Mouse (Mus musculus) macrophage (primary cell): Measurements from ENCODE around the gene Hipk2. TPM values are rescaled to one million over a fixed set of nuclear protein-coding genes. Genes with fewer than 3 reads are reported as not detected.

ENCODE experiments used
- H3K27ac ChIP-seq: fragments of 350-480 bp; formaldehyde crosslinking; 2 replicates; pipeline ENCODE4 v1.9.0; 2021
- H3K36me3 ChIP-seq: fragments of 350-480 bp; formaldehyde crosslinking; 2 replicates; pipeline ENCODE4 v1.9.0; 2021; ENCODE audit errors: inconsistent target
- H3K4me3 ChIP-seq: fragments of 350-480 bp; formaldehyde crosslinking; 2 replicates; pipeline ENCODE4 v1.9.0; 2021; ENCODE audit errors: inconsistent target
- H3K79me2 ChIP-seq: fragments of 350-480 bp; formaldehyde crosslinking; 2 replicates; pipeline ENCODE4 v1.9.0; 2021; ENCODE audit errors: inconsistent target
- WGBS: methylation state at CpG from one replicate; pipeline ENCODE4 v1.1.7; 2026; ENCODE audit warnings: inconsistent platforms; ENCODE audit not compliant: missing documents; 5-methylcytosine and 5-hydroxymethylcytosine counted together
- polyA plus RNA-seq: library from polyadenylated mRNA; stranded (reverse); fragments of 250-400 nt; gene quantifications from 3 replicates; pipeline ENCODE4 v1.2.4, GENCODE M21; 2018; ENCODE audit warnings: inconsistent platforms

Gene Hipk2
- polyA plus RNA-seq, 1 experiment from 2014 or later, result 41.4 TPM

DNA sequence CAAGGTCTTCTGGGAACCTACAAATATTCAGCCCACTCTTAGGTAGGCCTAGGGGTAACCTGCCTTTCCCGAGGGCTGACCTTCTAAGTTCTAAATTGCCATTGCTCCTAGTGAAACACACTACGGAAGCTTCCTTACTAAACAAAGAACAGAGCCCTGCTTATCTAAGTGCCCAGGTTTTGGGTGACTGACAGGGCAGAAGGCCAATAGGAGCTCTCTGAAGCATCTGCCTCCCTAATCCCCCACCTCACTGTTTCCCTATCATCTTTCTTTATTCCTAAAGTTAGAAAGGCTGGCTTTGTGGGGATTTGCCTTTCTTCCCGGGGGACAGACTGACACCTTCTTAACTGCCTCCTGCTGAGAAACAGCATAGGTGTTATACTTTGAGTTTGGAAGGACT, 136.7 kb downstream of the Hipk2 start:
- no peak overlapping the region for H3K4me3 ChIP-seq
- 93% methylated on average over 3 of the region's 3 CpGs for WGBS
- no peak overlapping the region for H3K27ac ChIP-seq
- H3K36me3 ChIP-seq, result peaks cover 56% of the 10 kb centered on the region; the same call in 1 of the 2 replicates
- H3K79me2 ChIP-seq, result no peaks in the 10 kb centered on the region

DNA sequence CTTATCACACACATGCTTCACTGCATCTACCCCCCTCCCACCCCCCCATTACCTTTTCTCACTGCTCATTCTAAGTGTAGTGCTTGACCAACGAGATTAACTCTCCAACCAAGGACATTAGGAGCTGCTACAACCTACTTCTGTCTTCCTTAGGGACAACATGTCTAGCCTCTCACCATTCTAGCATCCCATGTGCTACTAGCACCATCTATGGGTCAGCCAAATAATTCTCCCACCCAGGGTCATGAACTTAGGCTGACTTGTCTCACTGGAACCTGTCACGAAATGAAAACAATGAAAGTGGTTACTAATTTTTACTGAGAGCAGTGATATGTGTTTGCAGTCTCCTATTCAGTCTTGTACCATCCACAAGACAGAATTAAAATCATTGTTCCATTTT, 138.2 kb downstream of the Hipk2 start:
- 82% methylated on average over 2 of the region's 2 CpGs for WGBS
- Histone ChIP-seq H3K27ac (no peak overlapping the region), H3K4me3 (no peak overlapping the region), H3K36me3 (peaks cover 45% of the 10 kb centered on the region; the same call in 1 of the 2 replicates), H3K79me2 (no peaks in the 10 kb centered on the region)

DNA sequence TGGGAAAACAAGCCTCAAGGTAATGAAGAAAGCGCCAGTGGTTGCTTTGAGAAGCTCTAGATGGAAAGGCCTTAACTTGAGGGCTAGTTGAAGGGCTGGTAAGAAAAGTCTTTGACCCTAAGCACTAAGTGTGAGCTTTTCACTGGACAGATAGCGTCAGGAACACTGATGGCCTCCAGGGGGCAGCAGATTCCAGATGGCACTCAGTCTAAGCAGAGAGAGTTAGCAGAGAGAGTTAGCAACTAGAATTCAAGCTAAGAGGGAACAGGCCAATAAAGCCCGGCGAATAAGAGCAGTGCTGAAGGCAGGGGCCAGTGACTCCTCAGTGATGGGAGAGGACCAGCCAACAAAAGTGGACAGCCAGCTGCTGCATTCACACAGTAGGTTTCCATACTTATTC, 139.7 kb downstream of the Hipk2 start:
- Histone ChIP-seq H3K27ac (no peak overlapping the region), H3K79me2 (no peaks in the 10 kb centered on the region), H3K36me3 (peaks cover 30% of the 10 kb centered on the region; the same call in 1 of the 2 replicates), H3K4me3 (no peak overlapping the region)
- 35% methylated on average over 4 of the region's 4 CpGs for WGBS

DNA sequence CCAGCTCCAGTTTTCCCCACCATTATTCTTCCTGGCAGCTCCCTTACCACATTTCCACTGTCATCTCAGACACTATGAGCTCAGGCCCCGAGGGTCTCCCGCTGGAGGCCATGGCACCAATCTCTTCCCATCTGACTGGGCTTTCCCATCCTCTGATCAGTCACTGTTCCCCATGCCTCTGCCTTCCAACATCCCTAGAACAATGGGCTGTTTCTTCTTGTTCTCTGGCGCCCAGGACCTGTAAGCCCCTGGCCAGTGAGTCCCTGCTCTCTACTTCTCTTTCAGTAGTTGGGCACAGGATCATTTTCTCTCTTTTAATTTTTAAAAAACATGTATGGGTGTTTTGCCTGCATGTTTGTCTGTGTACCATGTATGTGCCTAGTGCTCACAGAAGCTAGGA, 143.3 kb downstream of the Hipk2 start:
- H3K79me2 ChIP-seq, result no peaks in the 10 kb centered on the region
- peaks cover 44% of the 10 kb centered on the region; the same call in 1 of the 2 replicates for H3K36me3 ChIP-seq
- no peak overlapping the region for H3K4me3 ChIP-seq
- WGBS, result 100% methylated on average over 3 of the region's 3 CpGs
- H3K27ac ChIP-seq, result no peak overlapping the region

DNA sequence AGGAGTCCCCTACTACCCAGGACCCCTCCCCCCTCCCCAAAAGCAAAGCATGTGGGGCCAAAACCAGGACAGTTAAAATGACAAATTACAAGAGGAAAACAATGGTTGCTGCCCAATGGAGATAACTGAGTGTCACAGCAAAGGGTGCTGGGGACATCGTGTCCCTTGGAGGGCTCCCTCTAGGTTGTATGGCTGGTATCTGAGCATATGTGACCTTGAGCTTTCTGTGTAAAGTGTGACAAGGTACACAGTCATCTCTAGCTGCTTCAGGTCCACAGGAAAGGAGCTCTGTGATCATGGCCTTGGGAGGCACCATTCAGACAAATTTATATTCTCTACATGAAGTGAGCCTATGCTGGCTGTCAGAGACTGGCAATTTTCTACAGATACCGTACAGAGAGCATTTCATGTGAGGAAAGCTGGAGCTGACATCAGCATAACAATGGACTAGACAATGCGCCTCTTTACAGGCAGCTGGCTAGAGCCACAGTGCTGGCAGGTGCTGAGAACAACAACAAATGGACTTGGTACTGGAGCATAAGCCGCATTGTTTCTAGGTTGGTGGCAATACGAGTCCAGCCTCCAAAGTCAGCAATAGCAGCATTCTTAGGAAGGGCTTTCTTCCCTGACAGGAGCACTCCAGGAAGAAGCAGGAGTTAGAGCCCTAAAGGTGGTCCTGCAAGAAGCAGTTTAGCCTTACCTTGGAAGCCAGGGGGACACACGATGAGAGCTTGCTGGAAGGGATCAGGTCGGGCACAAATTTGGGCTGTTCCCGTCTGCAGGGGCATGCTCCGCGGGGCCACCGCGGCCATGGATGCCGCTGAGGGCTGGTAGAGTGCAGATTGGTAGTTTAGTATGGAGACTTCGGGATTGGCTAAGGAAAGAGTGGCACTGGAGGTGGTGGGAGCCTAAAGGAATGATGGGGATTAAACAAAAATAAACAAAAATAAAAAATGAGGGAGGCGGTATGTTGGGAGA, 145.5 kb downstream of the Hipk2 start:
- 95% methylated on average over 15 of the region's 15 CpGs for WGBS
- Histone ChIP-seq H3K36me3 (peaks cover 30% of the 10 kb centered on the region; the same call in 1 of the 2 replicates), H3K4me3 (no peak overlapping the region), H3K79me2 (no peaks in the 10 kb centered on the region), H3K27ac (no peak overlapping the region)

DNA sequence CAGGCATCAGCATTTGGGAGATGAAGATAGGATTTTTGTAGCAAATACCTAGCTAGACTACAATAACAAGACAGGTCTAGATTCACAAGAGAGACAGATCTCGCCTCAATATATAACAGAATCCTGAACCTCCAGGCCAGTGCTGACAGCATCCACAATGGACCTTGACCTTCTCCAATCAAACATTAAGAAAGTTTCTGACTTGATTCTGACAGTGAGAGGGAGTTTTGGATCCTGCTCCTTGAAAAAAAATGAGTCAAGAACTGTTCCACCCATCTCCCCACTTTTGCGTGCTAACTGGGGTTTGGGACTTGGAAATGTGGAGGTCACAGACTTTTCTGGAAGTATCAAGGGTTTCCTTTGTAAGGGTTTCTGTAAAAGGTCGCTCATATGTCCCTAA, 150.4 kb downstream of the Hipk2 start:
- WGBS, result 97% methylated on average over 3 of the region's 3 CpGs
- H3K36me3 ChIP-seq, result peaks cover 24% of the 10 kb centered on the region
- H3K27ac ChIP-seq, result no peak overlapping the region
- H3K79me2 ChIP-seq, result no peaks in the 10 kb centered on the region
- H3K4me3 ChIP-seq, result no peak overlapping the region

DNA sequence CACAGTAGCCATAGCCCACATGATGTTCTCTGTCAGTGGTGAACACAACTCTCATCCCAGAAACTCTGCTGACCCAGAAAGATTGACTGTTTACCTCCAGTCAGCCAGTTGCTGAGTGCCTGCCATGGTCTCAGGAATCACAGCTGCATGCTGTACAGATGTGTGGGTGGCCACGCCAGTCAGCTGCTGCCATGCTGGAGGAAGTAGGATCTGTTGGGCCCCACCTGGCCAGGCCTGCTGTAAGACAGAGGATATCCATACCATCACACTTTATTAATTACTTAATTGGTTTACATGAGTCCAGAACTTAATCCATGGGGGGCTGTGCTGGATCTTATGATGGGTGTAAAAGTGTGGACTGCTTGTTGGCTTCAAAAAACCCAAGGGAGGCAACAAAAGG, 154.6 kb downstream of the Hipk2 start:
- H3K4me3 ChIP-seq, result no peak overlapping the region
- no peaks in the 10 kb centered on the region for H3K79me2 ChIP-seq
- peaks cover 52% of the 10 kb centered on the region for H3K36me3 ChIP-seq
- H3K27ac ChIP-seq, result no peak overlapping the region
- WGBS, result 92% methylated on average over 1 of the region's 1 CpGs

DNA sequence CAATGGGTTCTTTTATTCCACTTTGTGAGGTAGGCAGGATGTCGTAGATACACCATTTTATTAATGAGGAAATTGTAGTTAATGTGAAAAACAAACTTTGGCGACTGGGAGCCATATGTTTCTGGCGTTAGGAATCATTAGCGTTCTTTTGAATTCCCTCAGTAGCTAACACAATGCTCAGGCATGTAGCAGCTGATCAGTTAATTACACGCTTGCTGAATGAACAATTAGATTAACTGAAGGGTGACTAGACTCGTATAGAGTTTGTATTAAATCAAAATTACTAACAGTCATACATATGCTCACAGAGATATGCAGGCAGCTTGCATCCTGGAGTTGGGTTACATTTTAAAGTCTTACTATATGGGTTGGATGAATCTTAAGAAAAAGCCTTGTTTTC, 156.7 kb downstream of the Hipk2 start:
- Histone ChIP-seq H3K36me3 (peaks cover 70% of the 10 kb centered on the region), H3K79me2 (no peaks in the 10 kb centered on the region), H3K4me3 (no peak overlapping the region), H3K27ac (no peak overlapping the region)
- 96% methylated on average over 5 of the region's 6 CpGs for WGBS

DNA sequence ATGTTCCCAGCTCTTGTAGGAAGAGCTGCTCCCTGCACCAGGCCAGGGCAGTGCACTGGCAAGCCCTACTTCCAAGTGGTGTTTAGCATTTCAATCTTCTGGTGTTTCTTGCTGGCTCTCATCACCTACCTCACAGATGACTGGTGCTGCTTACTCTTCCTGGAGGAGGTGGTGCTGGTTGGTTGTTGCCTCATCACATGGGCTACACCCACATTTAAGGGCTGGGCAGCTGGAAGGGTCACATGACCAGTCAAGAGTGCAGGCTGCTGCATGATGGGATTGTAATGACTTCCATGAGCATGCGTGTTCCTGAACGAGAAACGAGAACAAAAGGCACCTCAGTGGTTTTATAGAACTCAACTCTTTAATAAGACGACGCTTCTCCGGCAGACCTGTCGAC, 157.3 kb downstream of the Hipk2 start:
- WGBS, result 94% methylated on average over 7 of the region's 7 CpGs
- peaks cover 70% of the 10 kb centered on the region for H3K36me3 ChIP-seq
- H3K27ac ChIP-seq, result no peak overlapping the region
- H3K4me3 ChIP-seq, result no peak overlapping the region
- H3K79me2 ChIP-seq, result no peaks in the 10 kb centered on the region

DNA sequence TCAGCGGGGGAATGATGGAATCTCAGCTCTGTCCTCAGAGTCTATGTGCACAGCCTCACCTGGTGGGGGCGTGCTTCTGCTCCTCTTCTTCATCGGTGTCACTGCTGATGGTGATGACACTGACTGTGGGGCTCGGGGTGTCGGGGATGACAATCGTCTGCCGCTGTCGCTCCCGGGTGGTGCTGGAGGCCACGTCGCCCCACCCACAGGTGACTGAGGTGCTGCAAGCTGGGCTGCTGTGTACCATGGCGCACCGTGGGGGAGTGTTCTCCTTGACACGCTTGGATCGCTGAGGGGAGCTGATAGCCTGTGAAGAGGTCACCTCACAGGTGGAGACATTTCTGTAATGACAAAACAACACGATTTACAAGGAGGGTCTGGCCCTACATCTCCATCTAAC, 160.1 kb downstream of the Hipk2 start:
- peaks cover 63% of the 10 kb centered on the region for H3K36me3 ChIP-seq
- H3K79me2 ChIP-seq, result no peaks in the 10 kb centered on the region
- H3K27ac ChIP-seq, result no peak overlapping the region
- 98% methylated on average over 14 of the region's 16 CpGs for WGBS
- no peak overlapping the region for H3K4me3 ChIP-seq

DNA sequence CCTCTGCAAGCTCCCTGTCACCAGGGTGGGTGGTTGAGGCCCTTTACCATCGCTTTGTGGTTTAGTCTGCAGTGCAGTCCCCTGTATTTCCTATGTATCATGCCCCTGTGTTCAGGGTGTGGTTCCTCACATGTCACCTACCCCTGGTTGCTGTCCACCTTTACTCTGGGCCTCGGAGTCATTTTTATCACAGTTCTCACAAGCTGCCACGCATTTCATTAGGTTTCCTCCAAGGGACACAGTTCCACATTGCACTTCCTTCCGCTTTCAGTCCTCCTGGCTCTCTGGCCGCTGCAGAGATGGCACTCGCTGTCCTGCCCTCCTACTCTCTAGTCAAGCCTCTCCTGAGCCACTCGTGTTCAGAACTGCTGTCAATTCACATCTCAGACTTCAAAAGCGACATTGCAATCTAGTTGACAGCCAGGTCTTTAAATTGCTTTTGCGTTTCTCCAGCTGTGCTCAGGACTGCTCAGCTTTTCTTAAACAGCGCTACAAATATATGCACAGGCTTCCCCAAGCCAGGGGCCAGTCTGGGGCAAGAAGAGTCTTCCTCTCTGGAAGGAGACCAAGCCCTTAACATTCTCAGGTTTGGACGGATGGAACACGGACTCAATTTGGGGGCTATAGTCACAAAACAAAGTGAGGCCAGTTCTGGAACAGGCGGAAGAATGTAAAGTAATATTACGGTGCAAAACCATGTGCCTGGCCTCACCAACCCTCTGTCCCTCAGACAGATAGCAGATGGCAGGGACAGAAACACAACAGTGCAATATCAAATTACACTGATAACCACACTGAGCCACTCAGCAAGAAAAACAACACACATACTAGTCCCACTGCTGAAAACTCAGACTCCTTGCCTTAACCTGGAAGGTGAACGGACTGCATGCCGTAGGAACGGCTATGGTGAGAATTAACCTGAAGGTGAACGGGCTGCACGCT, 161.7 kb downstream of the Hipk2 start:
- H3K4me3 ChIP-seq, result no peak overlapping the region
- peak overlapping the region; percentile 19; the same call in 1 of the 2 replicates for H3K27ac ChIP-seq
- WGBS, result 77% methylated on average over 19 of the region's 19 CpGs
- peaks cover 46% of the 10 kb centered on the region for H3K36me3 ChIP-seq
- no peaks in the 10 kb centered on the region for H3K79me2 ChIP-seq

DNA sequence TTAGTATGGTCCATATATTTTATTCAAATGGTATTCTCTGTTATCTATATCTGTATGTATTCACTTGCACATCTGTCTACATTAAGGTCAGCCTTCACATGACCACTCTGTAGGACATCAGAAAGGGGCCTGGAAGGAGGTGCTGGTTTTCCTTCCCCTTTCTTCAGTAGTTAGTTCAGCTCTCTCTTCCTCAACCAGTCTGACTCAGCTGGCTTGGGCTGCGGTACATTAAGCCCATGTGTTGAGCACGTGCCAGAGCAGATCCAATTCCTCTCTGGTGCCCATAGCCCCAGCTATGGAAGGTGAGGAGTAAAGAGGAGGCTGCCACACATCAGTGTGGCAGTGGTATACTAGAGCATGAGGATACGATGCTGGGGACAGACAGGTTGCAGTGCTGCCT, 165.5 kb downstream of the Hipk2 start:
- no peak overlapping the region for H3K4me3 ChIP-seq
- peaks cover 15% of the 10 kb centered on the region for H3K36me3 ChIP-seq
- peak overlapping the region; percentile 84 for H3K27ac ChIP-seq
- H3K79me2 ChIP-seq, result no peaks in the 10 kb centered on the region
- WGBS, result 20% methylated on average over 3 of the region's 3 CpGs

DNA sequence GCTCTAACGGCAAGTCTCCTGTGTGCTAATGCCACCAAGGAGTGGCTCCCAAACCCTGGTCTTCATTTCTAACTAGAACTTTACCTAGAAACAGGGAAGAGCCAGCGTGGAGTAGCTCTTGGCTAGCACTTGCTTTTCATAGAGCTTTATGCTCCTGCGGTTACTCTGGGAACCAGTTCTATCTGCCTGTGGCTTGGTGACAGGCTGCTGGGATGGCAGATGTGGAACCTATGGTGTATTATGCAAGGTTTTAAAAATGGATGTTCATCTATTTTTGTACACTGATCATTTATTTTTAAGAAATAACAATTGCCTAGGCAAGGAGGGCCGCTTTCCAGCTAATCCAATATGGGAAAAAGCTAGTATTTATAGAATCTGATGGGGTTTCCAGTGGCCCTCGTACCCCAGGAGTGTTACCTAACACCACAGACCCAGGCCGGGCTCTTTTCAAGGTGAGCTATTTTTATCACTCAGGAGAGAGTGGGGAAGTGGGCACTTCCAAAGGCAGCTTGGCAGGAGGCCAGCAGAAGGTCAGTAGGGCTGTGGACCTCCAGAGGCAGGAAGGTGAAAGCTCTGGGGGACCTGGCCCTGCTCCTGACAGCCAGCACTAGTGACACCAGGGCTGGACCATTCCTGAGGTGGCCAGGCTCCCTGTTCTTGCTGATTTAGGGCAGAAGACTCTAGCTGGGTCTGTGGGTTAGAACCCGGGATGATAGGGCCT, 171.5 kb downstream of the Hipk2 start:
- no peak overlapping the region for H3K4me3 ChIP-seq
- 77% methylated on average over 7 of the region's 7 CpGs for WGBS
- peaks cover 47% of the 10 kb centered on the region; the same call in 1 of the 2 replicates for H3K36me3 ChIP-seq
- H3K79me2 ChIP-seq, result no peaks in the 10 kb centered on the region
- no peak overlapping the region for H3K27ac ChIP-seq

DNA sequence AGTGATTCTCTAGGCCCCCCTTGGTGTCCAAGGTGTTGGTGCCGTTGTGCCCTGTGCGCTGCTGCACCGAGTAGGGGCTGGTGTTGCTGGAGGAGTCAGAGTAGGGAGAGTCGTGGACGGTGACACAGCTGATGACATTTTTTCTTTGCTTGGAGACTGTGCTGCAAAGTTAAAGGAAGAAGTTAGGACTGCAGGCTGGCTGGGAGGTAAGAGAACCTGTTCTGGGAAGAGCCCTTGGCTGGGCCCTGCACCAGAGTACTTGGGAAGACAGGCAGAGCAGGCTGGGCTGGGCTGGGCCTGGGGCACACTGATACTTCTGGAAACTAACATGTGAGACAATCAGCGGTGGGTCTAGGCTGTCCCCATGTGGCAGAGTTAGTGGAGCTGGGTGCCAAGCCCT, 172.4 kb downstream of the Hipk2 start:
- WGBS, result 96% methylated on average over 5 of the region's 6 CpGs
- no peak overlapping the region for H3K4me3 ChIP-seq
- no peak overlapping the region for H3K27ac ChIP-seq
- peaks cover 56% of the 10 kb centered on the region; the same call in 1 of the 2 replicates for H3K36me3 ChIP-seq
- H3K79me2 ChIP-seq, result no peaks in the 10 kb centered on the region
